Mouse (Mus musculus) embryo, embryonic 10.5 days (tissue): ENCODE measurements at regions not wholly inside any gene's neighbourhood (a gene's known extent, or its start where the extent isn't known, plus 50 kb on each side); places are given as distances from the start of the nearest gene placed in this dataset.

Experiments used
- DNase-seq: peaks from one replicate; pipeline ENCODE4 v3.0.0-alpha.2; 2015; ENCODE audit warnings: low spot score

DNA sequence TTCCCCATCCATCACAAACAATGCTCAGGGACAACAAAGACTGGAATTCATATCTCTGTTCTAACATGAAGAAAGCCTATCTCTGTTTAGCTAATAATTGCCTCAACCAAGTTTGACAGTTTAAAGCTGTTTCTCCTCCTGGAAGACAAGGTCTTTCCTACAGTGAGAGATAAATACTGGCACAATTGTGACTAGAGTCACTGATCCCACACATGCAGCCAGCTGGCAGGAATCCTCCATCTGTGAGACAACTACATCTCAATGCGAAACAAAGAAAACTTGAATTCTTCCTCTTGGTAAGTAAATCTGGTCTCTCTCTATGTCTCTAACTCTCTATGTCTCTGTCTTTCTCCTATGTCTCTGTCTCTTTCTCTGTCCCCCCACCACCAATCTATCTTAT, 239.1 kb upstream of the Nsun2 start:
- no peak for DNase-seq

DNA sequence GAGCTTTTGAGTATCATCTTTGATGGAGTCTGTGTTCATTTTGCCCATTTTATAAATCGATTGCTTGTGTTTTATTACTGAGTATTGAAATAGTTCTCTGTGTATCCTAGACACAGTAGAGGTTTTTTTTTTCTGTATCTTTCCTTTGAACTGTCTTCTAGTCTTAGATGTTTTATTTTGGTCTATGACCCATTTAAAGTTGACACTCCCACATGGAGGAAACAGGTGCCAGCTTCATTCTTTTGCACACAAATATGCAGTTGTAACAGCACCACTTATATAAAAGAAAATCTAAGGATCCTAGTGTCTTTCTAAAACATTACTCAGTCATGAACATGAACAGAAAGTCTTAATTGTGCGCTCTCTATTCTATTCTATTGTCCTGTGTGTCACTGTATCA, 230.2 kb upstream of the Nsun2 start:
- DNase-seq = no peak

DNA sequence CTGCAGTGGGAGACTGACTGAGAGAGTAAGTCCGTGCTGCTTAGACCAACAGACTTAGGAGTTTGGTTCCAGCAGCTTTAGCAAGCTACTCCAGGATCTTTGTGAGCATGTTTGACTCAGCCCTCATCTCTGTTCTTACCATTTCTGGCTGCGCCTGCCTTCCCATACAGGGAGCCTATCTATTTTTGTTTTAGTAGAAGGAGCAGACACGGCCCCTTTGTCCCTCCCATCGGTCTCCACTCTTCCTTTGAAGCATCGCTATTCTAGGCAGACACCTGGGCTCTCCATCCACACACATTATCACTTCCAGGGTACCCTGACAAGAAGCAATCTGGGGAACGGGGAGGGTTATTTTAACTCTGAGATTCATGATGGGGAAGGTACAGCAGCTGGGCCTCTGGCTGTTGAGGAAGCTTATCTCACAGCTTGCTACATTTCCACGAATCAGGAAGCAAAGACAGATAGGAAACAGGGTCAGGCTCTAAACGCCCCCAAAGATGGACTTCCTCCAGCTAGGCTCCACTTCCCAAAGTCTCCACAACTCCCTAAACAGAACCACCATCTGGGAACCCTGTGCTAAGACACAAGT, 203.0 kb upstream of the Nsun2 start:
- no peak for DNase-seq

DNA sequence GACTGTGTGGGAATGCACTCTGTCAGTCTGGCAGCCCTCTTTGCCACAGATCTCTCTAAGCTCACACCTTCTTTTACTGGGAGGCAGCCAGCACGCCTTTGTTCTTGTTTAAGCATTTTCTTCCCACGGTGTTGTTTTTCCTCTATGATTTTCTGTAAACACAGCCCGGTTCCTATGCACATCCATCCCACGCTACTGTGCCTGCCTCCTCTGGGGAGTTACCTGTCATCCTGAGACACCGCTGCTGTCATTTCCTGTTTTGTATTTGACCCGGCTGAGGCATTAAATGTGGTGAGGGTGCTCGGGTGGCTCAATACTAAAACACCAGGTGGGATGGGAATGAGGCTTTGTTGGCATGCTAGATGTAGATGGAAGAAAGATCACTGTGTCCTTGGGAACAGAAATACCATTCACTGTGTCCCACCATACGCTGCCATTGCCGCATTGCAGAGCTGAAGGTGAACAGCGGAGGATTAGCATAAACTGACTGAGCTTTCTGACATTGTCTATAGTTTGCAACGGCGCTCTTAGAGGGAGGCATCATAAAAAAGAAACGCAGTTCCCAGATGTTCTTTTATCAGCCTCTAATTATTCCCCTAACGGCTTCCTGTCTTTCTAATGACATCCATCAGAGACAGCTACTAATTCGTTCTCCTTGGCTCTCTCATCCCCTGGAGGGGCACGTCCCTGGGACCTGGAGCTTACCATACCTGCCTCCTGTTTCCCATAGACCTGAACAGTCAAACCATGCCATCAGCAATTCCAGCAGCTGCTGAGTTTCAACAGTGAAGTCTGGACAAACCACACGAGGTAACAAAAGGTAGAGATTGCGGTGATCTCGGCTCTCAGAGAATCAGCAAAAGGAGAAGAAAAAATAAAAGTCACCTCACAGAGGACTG, 201.8 kb upstream of the Nsun2 start:
- DNase-seq = no peak

DNA sequence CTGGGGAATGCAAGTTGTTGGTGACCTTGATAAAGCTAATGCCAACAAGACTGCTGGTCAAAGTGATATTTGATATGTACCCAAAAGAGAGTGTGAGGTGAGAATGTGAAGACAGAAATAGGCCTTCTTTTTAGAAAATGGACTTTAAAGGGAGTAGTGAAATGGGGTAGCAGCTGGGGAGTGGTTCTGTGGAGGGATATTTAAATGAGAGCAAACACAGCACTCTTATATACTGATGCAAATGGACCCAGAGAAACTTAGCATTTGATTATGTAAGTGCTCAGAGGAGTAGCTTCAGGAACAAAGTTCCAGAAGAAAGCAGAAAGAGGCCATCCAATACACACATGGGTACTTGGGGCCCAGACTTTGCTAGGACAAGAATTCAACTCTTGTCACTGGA, 189.7 kb upstream of the Nsun2 start:
- no peak for DNase-seq

DNA sequence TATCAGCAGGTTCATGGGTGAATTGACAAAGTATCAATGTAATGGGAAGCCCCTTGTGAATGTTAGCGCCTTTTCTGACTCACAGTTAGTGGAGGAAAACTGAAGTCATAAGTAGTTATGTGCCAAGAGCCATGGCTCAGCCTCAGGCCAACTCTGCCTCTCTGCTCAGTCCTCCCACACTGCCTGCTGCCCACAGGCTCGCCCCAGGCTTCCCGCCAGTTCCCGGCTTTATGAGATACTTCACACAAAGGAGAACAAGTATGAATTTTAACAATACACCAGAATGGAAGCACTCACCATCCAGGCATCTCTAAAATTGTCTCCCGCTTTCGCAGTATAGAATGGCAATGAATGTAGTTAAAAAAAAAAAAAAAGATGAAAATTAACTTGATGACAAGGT, 176.1 kb upstream of the Nsun2 start:
- no peak for DNase-seq

DNA sequence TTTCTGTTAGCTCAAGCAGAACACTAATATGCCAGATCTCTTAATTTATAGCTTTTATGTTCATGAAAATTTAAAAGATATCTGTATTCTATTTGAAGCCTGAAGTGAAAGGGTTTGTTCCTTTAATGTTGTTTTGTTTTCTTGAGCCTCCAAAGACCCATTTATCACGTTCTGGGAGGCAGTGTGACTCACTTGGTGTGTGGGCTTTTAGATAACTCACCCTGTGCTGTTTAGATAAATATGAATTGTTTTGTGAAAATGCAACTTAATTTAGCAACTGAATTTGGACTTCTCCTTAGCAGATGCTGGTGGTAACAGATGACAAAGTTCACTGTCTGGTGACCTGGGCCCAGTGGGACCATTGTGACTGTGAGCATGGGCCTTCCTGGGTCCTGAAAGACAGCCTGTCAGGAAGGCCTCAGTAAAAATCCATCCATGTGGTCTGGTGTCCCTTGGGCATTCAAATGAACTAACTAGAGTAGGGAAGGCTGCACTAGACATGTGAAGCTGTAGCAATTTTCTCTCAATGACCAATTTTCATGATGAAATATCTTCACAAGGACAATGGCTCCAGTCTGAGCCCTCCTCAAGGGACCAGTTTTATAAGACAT, 167.6 kb upstream of the Nsun2 start:
- DNase-seq = peak; percentile 8

DNA sequence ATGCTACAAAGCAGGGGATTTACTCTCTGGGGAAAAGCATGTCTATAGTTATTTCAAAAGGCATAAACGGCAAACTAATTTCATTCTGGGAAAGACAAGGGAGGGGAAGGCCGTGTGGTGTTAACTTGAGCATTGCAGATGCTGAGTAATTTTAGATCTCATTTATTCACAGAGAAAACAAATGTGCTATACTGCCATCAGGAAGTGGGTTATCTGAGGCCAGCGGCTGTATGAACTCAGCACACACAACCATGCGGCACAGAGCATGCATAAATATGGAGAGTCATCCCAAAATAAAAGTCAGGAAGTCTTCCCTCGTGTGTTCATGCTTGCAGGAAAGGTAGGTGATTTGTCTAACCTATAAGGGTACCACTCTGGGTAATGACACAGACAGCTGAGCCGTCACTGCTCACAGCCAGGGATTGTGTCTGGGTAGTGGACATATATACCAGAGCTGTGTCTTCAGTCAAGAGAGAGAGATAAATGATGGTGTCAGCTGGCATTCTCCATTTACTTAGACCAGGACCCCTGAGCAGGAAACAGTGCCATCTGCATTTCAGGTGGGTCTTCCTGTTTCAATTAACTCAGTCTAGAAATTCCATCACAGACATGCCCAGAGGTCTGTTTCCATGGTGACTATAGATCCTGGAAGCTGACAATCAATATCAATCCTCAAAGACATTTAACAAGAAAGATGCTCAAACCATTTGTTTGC, 160.3 kb upstream of the Nsun2 start:
- DNase-seq = no peak

DNA sequence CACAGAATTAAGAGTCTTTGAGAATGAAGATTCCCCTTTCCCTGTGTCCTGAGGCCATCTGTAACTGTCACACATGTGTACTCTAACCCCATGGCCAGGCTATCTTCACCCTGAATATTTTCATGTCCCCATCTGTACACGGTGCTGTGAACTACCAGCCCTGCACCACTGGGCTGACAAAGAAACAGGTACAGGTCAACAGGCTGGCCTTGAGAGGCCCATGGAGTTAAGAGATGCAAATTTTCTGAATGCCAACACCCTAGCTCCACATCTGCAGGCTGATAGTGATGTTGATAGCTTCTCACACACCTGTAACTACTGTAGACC, 159.8 kb upstream of the Nsun2 start:
- no peak for DNase-seq

DNA sequence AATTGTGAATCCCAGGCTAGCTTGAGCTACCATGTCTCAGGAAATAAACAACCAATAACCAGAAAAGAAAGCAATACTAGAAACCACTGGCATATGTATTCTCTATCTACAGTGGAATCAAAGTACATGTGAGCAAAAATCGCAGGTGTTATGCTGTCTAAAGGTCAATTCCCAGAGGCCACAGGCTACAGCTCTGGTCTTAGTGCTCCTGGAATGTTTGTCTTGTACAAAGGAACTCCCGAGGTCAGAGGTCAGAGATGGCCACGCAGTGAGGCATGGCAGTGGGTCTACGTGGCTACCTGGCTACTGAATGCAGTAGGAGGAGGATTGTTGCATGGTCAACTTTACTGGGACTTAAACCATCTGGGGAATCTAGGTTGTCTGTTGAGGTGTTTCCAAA, 153.1 kb upstream of the Nsun2 start:
- DNase-seq = no peak

DNA sequence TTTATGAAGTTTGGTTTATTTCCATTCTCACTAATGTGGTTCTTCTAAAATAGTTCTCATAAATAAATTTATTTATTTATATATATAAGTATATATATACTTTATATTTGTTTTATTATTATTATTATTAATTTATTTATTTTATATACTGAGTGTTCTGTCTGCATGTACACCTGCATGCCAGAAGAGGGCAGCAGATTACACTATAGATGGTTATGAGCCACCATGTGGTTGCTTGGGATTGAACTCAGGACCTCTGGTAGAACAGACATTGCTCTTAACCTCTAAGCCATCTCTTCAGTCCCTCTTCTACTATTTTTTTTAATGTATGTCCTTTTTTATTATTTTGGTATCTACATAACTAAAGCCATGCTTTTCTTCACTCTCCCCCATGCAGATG, 148.8 kb upstream of the Nsun2 start:
- DNase-seq = peak; percentile 26

DNA sequence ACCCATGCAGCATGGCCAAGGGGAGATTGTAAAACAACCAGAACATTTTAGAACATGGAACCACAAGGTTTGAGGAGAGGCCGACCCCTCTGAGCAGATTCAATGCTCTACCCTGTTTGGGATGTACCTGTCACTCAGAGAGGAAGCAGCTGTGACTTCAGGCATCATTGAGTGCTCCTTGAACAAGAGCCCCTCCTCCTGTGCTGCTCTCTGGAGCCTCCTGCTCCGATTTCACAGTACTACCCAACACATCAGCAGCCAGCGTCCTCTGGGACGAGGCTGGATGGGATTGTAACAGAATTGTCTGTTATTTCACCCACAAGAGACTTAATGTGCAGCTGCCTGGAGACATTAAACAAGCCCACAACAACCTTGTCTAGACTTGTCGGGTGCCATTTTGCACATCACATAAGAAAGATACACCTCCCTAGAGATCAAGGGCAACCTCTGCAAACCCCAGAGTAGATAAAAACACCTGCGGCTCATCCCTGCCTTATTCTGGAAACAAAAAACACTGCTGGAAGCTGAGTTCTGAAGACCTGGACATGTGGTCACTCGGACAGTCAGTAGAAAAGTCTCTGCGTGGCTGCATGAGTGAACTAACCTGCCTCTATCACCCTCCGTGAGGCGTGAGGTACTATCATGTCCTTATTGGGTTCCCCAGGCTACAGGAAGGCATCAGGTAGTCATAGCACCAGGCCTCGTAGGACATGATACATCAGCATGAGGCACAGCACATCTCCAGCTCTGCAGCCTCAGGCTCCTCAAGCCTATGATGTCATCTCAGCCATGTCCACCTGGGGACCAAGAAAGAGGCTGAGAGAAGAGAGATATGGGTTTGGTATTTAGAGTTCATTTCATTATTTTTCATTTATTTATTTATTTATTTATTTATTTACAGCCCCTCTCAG, 140.4 kb upstream of the Nsun2 start:
- no peak for DNase-seq

DNA sequence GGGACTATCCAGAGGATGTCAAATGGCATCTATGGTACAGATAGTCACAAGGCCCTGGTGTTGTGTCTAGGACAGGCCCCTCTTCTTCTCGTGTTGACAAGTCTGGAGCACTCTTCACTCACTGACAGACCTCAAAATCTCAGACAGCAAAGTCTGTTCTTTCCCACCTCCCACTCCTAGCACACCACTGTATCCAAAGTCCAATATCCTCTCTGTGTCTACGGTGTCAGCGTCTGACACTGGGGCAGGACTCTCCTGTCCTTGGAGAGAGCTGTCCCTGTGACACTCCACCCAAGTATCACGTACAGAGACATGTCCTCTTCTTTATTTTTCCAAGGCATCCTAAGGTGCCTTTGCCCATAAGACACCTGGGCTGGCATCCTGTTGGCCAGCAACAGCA, 139.0 kb upstream of the Nsun2 start:
- DNase-seq = no peak

DNA sequence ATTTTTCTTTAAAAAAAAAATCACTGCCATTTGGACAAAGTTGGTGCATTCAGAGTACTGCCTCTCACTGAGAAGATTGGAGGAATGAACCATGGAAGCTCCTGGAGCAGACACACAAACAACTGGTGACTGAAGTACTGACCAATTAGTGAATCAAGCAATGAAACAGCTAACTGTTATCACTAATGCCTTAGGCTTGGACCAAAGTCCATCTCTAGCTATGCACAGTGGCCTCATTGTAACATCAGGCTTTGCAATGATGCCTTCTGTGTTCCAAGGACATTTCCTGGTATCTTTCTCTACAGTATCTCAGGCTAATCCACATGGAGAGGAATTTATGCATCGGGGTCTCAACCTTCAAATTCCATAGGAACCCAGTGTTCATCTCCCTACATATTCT, 123.2 kb upstream of the Nsun2 start:
- DNase-seq = no peak

DNA sequence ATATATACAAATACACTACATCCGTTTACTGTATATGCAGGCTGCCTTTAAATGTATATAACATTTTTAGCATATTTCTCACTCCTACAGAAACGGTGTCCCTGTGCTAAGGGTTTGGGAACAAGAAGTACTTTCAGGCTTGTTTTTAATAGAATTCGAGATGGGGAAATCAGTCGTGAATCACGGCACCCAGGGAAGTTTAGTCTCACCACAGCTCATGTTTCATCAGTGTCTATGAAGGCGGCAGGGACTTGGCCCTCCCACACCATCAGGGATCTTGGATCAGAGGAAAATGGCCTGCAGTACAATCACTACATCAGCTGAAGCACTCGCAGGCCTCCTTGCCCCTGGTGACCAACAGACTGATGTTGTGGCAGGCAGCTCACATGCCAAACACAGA, 118.7 kb upstream of the Nsun2 start:
- no peak for DNase-seq

DNA sequence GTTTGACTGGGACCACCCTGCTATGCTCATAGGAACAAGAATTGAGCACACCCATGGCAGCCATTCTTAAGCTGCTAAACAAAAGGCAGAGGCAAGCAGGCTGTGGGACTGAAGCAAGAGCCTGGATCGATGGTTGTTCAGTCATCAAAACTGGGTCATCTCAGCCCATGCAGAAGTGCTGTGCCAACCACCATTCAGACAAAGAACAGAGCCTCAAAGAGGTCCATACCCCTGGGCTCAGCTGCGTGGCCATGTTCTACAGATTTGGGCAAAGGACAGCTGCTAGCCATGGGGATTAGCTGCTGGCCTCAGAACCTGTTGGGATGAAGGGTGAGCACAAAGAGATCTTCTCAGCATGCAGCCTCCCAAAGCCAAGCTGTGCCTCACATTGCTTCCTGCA, 116.8 kb upstream of the Nsun2 start:
- no peak for DNase-seq

DNA sequence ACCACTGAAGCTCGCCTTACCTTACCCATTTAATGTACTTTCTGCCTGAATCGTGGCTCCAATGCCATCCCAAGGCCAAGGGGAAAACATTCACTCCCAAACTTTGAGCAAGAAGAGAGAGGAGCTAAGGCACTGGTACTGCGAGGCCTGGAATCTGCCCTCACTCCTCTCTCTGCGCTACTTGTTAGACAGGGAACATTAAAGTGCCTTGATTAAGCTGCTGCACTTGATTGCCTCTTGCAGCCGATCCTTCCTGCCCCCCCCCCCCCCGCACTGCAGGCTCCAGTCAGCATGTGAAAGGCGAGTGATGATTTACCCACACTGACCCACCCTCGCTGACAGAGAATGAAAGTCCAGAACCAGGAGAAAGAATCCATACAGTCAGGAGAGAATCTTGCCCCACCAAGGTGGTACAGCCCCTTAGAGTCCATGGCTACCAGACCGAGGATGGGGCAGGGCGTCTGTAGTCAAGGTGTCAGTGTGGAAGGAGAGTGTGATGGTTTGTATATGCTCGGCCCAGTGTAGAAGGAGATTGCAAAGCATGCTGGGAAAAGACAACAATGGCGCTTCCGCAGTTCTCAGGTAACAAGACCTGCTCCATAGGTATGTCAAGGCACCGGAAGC, 115.6 kb upstream of the Nsun2 start:
- no peak for DNase-seq

DNA sequence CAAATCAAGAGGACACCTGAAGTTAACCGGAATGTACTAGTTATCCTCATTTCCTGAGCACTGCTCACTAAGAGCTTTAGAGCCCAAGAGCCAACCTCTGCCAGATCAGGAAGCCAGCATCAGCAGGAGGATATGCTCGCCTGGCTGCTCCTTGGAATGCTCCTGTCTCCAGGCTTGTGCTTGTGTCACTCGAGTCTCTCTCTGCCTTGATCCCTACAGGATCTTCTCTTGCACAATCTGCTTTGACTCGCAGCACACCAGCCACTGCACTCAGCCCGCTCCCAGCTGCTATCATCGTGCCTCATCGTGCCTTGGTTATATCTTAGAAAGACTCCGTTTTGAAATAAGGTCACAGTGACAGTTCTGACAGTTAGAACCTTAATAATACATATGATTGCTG, 113.4 kb upstream of the Nsun2 start:
- DNase-seq = no peak

DNA sequence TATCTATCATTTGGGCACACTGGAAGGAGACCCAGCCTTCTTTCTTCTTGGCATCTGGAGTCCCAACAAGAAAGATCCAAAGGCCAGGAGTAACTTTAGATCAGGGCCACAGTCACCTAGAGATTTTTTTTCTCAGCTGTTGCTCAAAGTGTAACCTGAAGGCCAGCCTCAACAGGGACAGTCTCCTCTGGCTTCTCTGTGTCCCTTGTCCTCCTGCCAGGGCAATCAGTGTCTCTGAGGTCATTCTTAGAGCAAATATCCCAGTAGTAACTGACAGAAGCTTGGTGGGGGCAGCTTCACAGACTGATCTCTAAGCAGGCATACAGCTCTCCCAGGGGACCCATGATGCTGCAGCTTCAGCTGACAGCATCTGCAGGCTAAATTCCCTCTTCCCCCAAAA, 111.6 kb upstream of the Nsun2 start:
- DNase-seq = no peak

DNA sequence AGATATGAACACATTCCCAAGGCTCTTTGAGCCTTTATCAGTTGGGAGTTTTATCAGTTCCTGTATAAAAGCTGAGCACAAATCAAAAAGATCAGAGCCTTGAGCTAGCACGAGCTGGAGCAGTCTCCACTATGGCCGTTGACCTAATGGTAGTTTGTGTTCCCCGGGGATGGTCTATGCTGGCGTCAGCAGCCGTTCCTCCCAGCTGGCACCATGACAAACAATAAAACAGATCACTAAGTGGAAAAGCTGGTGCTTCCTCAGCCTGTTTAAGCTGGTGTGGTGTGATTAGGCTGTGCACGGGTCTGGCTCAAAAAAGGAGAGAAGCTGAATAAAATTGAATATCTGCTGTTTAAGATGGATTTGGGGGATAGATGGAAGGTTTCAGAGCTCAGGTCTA, 107.4 kb upstream of the Nsun2 start:
- peak; percentile 26 for DNase-seq

DNA sequence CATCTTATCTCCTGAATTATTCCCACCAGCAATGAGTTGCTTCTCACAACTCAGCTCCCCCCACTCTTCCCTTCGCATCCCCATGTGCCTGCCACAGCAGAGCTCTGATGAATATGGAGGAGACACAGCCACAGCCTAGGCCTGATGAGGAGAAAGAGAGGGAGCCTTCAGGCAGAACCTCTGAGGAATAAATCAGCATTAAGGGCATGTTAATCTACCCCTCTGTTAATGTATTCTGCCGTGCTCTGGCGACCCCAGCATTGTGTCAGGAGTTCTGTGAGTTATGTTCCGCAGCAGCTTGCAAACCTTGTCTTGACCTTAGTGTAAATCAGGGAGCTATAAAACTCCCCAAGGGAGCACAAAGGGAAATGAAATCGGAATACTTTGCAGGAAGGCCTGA, 104.0 kb upstream of the Nsun2 start:
- peak; percentile 70 for DNase-seq
